Mouse (Mus musculus) heart, embryonic 10.5 days (tissue): ENCODE data around the gene Tgfa. TPM values are rescaled to one million over a fixed set of nuclear protein-coding genes. Genes with fewer than 3 reads are reported as not detected.

ENCODE experiments used
- polyA plus RNA-seq: library from polyadenylated mRNA; unstranded; fragments of >200 nt; fragmentation: Nextera tagmentation; extraction: Ambion mirVana; gene quantifications from 2 replicates; pipeline ENCODE4 v1.2.1, GENCODE M21; 2016

The Tgfa gene
- polyA plus RNA-seq, 1 experiment from 2014 or later = 3.2 TPM

Other genes starting within 250 kb of the Tgfa start
- gene Dusp11, start 233.6 kb upstream of the Tgfa start, polyA plus RNA-seq = 38.0 and 39.9 TPM in 2 replicates
- gene Figla, start 179.1 kb upstream of the Tgfa start, polyA plus RNA-seq = not detected in 2 replicates
- 12.1 and 16.0 TPM in 2 replicates for gene Add2, start 166.5 kb upstream of the Tgfa start, polyA plus RNA-seq
- gene Fam136a, start 170.4 kb downstream of the Tgfa start, polyA plus RNA-seq = 148 and 182 TPM in 2 replicates
- 410 and 487 TPM in 2 replicates for gene Snrpg, start 176.1 kb downstream of the Tgfa start, polyA plus RNA-seq
- 55.4 and 57.8 TPM in 2 replicates for gene Pcyox1, start 201.9 kb downstream of the Tgfa start, polyA plus RNA-seq
- 144 and 177 TPM in 2 replicates for gene Tia1, start 209.0 kb downstream of the Tgfa start, polyA plus RNA-seq
- 1.1 TPM in 1 of 2 replicates, not detected in the other for gene Gm44790, start 231.4 kb downstream of the Tgfa start, polyA plus RNA-seq
- 16.6 and 18.0 TPM in 2 replicates for gene C87436, start 243.2 kb downstream of the Tgfa start, polyA plus RNA-seq